Mouse (Mus musculus) left cerebral cortex, postnatal 36 days (tissue): Measurements from ENCODE around the gene Numa1. TPM values are rescaled to one million over a fixed set of nuclear protein-coding genes. Genes with fewer than 3 reads are reported as not detected.

Experiments used
- DNase-seq, 2 experiments: peaks; one replicate each; pipeline ENCODE4 v3.0.0; 2021 to 2022; ENCODE audit warnings: low spot score in 2 of 2, mixed read lengths in 1 of 2
- intact Hi-C: fragments of 180-260 bp; cut with DNase I; formaldehyde crosslinking; loops from one replicate; pipeline ENCODE4 v1.15.1; 2025
- total RNA-seq, 2 experiments: library from RNA; stranded (reverse); gene quantifications; 2 replicates each; pipeline ENCODE4 v1.2.3; 2021

Gene Numa1
- total RNA-seq, 2 experiments from 2014 or later: 79.2 to 102 TPM

- DNase-seq: peak; percentile 76 to 82
These were observed 37.0 kb downstream of the Numa1 start for GRCm38 (mm10) chr7:101970821-101971461.

GRCm38 (mm10) chr7:101971721-101972120 lies 37.8 kb downstream of the Numa1 start:
- intact Hi-C loops: no loop called here
- no peak for DNase-seq

More at GRCm38 (mm10) chr7:101970821-101971461, 37.0 kb downstream of the Numa1 start:
- intact Hi-C loops: no loop called here

- intact Hi-C loops: no loop called here
These were observed 39.8 kb downstream of the Numa1 start for GRCm38 (mm10) chr7:101973730-101974129.

GRCm38 (mm10) chr7:101974505-101974904 lies 40.6 kb downstream of the Numa1 start:
- no peak for DNase-seq
- intact Hi-C loops: no loop called here

More at GRCm38 (mm10) chr7:101973730-101974129, 39.8 kb downstream of the Numa1 start:
- no peak for DNase-seq

- intact Hi-C loops: no loop called here
- no peak for DNase-seq
These were observed 48.8 kb downstream of the Numa1 start for GRCm38 (mm10) chr7:101982735-101983134.

GRCm38 (mm10) chr7:101985081-101985480 lies 51.2 kb downstream of the Numa1 start:
- no peak for DNase-seq
- intact Hi-C loops: no loop called here

GRCm38 (mm10) chr7:101994241-101994640 lies 60.3 kb downstream of the Numa1 start:
- DNase-seq: no peak
- intact Hi-C loops: no loop called here

GRCm38 (mm10) chr7:101998194-101998927 lies 64.5 kb downstream of the Numa1 start:
- intact Hi-C loops: loop anchor here (5.0 kb wide), 1 partner anchor 79 kb away; no protein-coding TSS in a partner anchor
- peak; percentile 80 to 82 for DNase-seq

GRCm38 (mm10) chr7:101999461-102000151 lies 65.7 kb downstream of the Numa1 start:
- DNase-seq: no peak
- intact Hi-C loops: loop anchor here (5.0 kb wide), 1 partner anchor 78 kb away; no protein-coding TSS in a partner anchor

GRCm38 (mm10) chr7:102000296-102000695 lies 66.4 kb downstream of the Numa1 start:
- DNase-seq: no peak
- intact Hi-C loops: no loop called here

- intact Hi-C loops: no loop called here
- no peak for DNase-seq
These were observed 67.2 kb downstream of the Numa1 start for GRCm38 (mm10) chr7:102000921-102001630.

GRCm38 (mm10) chr7:102006520-102006919 lies 72.6 kb downstream of the Numa1 start:
- intact Hi-C loops: no loop called here
- no peak for DNase-seq

GRCm38 (mm10) chr7:102011855-102012254 lies 77.9 kb downstream of the Numa1 start:
- intact Hi-C loops: no loop called here
- no peak for DNase-seq

- intact Hi-C loops: no loop called here
- no peak for DNase-seq
These were observed 79.5 kb downstream of the Numa1 start for GRCm38 (mm10) chr7:102013416-102013815.

GRCm38 (mm10) chr7:102014995-102015394 lies 81.1 kb downstream of the Numa1 start:
- no peak for DNase-seq
- intact Hi-C loops: no loop called here

GRCm38 (mm10) chr7:102016936-102017335 lies 83.0 kb downstream of the Numa1 start:
- DNase-seq: no peak
- intact Hi-C loops: no loop called here

GRCm38 (mm10) chr7:102017452-102017851 lies 83.5 kb downstream of the Numa1 start:
- DNase-seq: no peak
- intact Hi-C loops: no loop called here

- DNase-seq: no peak
- intact Hi-C loops: no loop called here
These were observed 84.1 kb downstream of the Numa1 start for GRCm38 (mm10) chr7:102018034-102018433.

GRCm38 (mm10) chr7:102018590-102018989 lies 84.7 kb downstream of the Numa1 start, which contains the start of gene Il18bp:
Gene Il18bp (minus strand): TSS chr7:102018690.
- intact Hi-C loops: no loop called here
- no peak for DNase-seq

- intact Hi-C loops: no loop called here
- DNase-seq: no peak
These were observed 85.5 kb downstream of the Numa1 start for GRCm38 (mm10) chr7:102019362-102019761.
